Mouse (Mus musculus) ES-E14 (cell line): ENCODE results near the gene Pigw. TPM values are rescaled to one million over a fixed set of nuclear protein-coding genes. Genes with fewer than 3 reads are reported as not detected.

Experiments
- DNase-seq: peaks from one replicate; pipeline ENCODE4 v3.0.0-alpha.2; 2013; ENCODE audit warnings: low read depth, low spot score
- H3K27ac ChIP-seq: 2 replicates; pipeline ENCODE4 v1.5.1; 2012; ENCODE audit warnings: low read depth, mild to moderate bottlenecking, low read length, moderate library complexity, mixed read lengths; ENCODE audit not compliant: poor library complexity, insufficient read depth, severe bottlenecking
- H3K36me3 ChIP-seq: 2 replicates; pipeline ENCODE4 v1.6.1; 2012; ENCODE audit warnings: mild to moderate bottlenecking, low read length, moderate library complexity, mixed read lengths; ENCODE audit not compliant: control insufficient read depth, poor library complexity, insufficient read depth, severe bottlenecking
- H3K4me1 ChIP-seq, 2 experiments: fragments of 150-350 bp in 1 of 2; sonication (generic) in 1 of 2; 2 replicates each; pipeline ENCODE4 v1.6.1; 2012; ENCODE audit warnings: low read length in 2 of 2, mild to moderate bottlenecking in 1 of 2, mixed read lengths in 1 of 2; ENCODE audit not compliant: control insufficient read depth in 2 of 2, insufficient read depth in 2 of 2, poor library complexity in 1 of 2
- H3K4me3 ChIP-seq, 2 experiments: fragments of 150-350 bp in 1 of 2; sonication (generic) in 1 of 2; 2 replicates each; pipeline ENCODE4 v1.5.1; 2012; ENCODE audit warnings: low read length in 2 of 2, low read depth in 1 of 2, mild to moderate bottlenecking in 1 of 2, mixed read lengths in 1 of 2; ENCODE audit not compliant: insufficient read depth in 1 of 2, poor library complexity in 1 of 2, severe bottlenecking in 1 of 2
- H3K9ac ChIP-seq: 2 replicates; pipeline ENCODE4 v1.6.1; 2012; ENCODE audit warnings: low read depth, mild to moderate bottlenecking, low read length, mixed read lengths; ENCODE audit not compliant: poor library complexity, insufficient read depth, severe bottlenecking
- H3K9me3 ChIP-seq: fragments of 150-350 bp; sonication (generic); 2 replicates; pipeline ENCODE4 v1.6.1; 2012; ENCODE audit warnings: low read depth, mild to moderate bottlenecking, low read length; ENCODE audit not compliant: control insufficient read depth, insufficient read depth
- CHD2 ChIP-seq: IDR thresholded peaks from 2 replicates; pipeline ENCODE4 v1.6.1; 2014; ENCODE audit warnings: mild to moderate bottlenecking, low read depth, low read length, inconsistent platforms
- HCFC1 ChIP-seq: IDR thresholded peaks from 2 replicates; pipeline ENCODE4 v1.6.1; 2012; ENCODE audit warnings: low read length, inconsistent platforms, borderline replicate concordance; ENCODE audit not compliant: insufficient read depth
- MAFK ChIP-seq: IDR thresholded peaks from 2 replicates; pipeline ENCODE4 v1.6.1; 2014; ENCODE audit warnings: mild to moderate bottlenecking, low read depth, low read length, inconsistent platforms; ENCODE audit not compliant: insufficient read depth
- ZC3H11A ChIP-seq: IDR thresholded peaks from 2 replicates; pipeline ENCODE4 v1.6.1; 2012; ENCODE audit warnings: low read depth, mild to moderate bottlenecking, inconsistent platforms, low read length, borderline replicate concordance
- ZNF384 ChIP-seq: IDR thresholded peaks from 2 replicates; pipeline ENCODE4 v1.6.1; 2012; ENCODE audit warnings: low read depth, low read length, inconsistent platforms
- in situ Hi-C, 2 experiments: fragments of 600-800 bp; cut with MboI; formaldehyde crosslinking; loops; one replicate each; pipeline ENCODE4 v1.15.1; 2025; ENCODE audit warnings: low sequenced_read_pairs in 2 of 2, inconsistent platforms in 1 of 2; ENCODE audit not compliant: unreplicated experiment in 2 of 2
- total RNA-seq: library from RNA; depleted of rRNA; stranded (reverse); fragments of 300-350 nt; gene quantifications from 2 replicates; pipeline ENCODE4 v1.2.3, GENCODE M21; 2012

Gene Pigw
- total RNA-seq, 1 experiment, result 7.7 TPM

DNA sequence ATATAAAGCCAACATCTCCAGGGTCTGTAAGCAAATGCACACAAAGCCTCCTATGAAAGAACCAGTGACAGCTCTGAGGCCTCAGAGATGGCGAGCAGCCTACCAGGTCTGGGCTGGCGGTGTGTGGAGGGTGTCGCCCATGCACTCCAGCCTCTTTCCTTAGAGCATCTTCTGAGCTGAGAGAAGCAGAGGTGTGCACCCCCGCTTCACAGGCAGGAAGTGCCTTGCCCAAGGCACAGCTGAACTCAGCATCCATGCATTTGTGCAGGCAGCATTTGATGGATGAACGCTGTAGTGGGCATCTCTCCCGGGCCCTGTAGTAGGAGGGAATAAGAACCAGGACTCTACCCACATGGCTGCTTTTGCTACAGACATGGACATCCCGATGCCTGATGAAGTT is 11.6 kb upstream of the Pigw start:
- TF ChIP-seq HCFC1 (no peak), ZC3H11A (no peak), MAFK (no peak), CHD2 (no peak), ZNF384 (no peak)
- no peak overlapping the region for H3K27ac ChIP-seq
- H3K4me3 ChIP-seq, result no peak overlapping the region
- no peak overlapping the region for H3K9ac ChIP-seq
- DNase-seq, result no peak
- in situ Hi-C loops, result no loop called here
- H3K36me3 ChIP-seq, result peaks cover 59% of the 10 kb centered on the region
- H3K9me3 ChIP-seq, result no peaks in the 10 kb centered on the region
- no peaks in the 10 kb centered on the region for H3K4me1 ChIP-seq

DNA sequence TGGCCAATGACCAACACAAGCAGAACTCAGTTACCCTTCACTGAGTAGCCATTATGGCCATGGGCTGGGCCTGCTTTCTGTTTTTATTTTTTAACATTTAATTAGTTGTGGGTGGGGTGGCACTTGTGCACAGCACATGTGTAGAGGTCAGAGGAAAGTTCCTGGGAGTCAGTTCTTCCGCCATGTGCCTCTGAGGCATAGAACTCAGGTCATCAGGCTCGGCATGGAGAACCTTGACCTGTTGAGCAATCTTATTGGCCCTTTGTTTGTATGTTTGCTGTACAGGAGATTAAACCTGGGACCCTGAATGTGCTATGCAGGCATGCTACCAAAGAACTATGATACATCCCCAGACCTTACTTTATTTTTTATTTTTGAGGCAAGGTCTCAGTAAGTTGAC is 9.4 kb upstream of the Pigw start:
- Histone ChIP-seq H3K9me3 (no peaks in the 10 kb centered on the region), H3K4me3 (no peak overlapping the region), H3K27ac (no peak overlapping the region), H3K9ac (no peak overlapping the region), H3K36me3 (peaks cover 52% of the 10 kb centered on the region), H3K4me1 (peaks cover 0 to 2% of the 10 kb centered on the region in 2 experiments; a peak in 1 of 4 replicates)
- DNase-seq, result no peak
- in situ Hi-C loops, result no loop called here
- TF ChIP-seq HCFC1 (no peak), ZNF384 (no peak), MAFK (no peak), ZC3H11A (no peak), CHD2 (no peak)

DNA sequence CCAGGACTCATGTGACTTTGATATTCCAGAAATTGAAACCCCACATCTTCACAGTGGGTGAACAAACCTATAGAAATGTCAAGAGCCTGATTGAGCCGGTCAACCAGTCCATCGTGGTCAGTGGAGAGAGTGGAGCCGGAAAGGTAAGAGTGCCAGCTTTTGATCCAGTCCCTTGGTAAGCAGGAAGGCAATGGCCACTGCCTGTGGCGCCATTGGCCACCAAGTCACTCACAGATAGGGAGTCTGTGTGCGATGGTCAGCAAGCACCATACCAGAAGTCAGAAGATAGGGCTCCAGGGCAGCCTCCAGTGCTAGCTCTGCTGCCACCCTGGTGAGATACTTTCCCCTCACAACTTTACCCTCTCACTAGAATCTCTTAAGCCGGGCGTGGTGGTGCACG is 7.9 kb upstream of the Pigw start:
- in situ Hi-C loops, result no loop called here
- Histone ChIP-seq H3K27ac (no peak overlapping the region), H3K36me3 (peaks cover 41% of the 10 kb centered on the region), H3K4me3 (no peak overlapping the region), H3K9me3 (no peaks in the 10 kb centered on the region), H3K9ac (no peak overlapping the region), H3K4me1 (peaks cover 0 to 2% of the 10 kb centered on the region in 2 experiments; a peak in 1 of 4 replicates)
- DNase-seq, result no peak
- TF ChIP-seq HCFC1 (no peak), CHD2 (no peak), ZNF384 (no peak), MAFK (no peak), ZC3H11A (no peak)

DNA sequence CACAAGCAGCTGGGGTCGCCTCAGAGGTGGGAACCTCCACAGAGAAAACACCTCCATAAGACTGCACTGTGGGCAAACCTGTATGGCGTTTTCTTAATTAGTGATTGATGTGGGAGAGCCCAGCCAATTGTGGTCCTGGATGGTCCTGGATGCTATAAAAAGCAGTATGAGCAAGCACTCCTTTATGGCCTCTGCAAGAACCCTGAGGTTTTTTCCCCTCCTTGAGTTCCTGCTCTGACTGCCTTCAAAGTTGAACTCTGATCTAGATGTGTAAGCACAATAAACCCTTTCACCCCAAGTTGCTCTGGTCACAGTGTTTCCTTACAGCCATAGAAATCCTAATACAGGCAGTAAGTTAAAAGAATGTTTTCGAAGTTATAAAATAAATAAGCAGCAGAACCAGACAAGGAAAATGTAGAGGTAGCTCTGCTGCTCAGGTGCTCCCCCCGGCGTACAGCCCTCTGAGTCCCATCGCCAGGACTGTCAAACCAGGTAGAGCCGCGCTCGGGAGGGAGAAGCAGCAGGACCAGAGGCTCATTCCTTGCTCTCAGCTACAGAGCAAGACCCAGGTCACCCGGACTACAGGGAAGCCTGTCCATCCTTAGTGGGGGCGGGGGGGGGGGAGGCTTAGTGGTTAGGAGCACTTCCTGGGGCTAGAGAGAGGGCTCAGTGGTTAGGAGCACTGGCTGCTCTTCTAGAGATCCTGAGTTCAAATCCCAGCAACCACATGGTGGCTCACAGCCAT is 6.9 kb upstream of the Pigw start:
- H3K4me3 ChIP-seq, result no peak overlapping the region
- no peak for TF ChIP-seq MAFK
- no peak for TF ChIP-seq ZNF384
- no peak for TF ChIP-seq ZC3H11A
- TF ChIP-seq HCFC1, result no peak
- TF ChIP-seq CHD2, result no peak
- no peaks in the 10 kb centered on the region for H3K9me3 ChIP-seq
- in situ Hi-C loops, result no loop called here
- DNase-seq, result no peak
- H3K27ac ChIP-seq, result no peak overlapping the region
- H3K4me1 ChIP-seq, result peaks cover 0 to 2% of the 10 kb centered on the region in 2 experiments; a peak in 1 of 4 replicates
- H3K36me3 ChIP-seq, result peaks cover 37% of the 10 kb centered on the region
- H3K9ac ChIP-seq, result no peak overlapping the region

DNA sequence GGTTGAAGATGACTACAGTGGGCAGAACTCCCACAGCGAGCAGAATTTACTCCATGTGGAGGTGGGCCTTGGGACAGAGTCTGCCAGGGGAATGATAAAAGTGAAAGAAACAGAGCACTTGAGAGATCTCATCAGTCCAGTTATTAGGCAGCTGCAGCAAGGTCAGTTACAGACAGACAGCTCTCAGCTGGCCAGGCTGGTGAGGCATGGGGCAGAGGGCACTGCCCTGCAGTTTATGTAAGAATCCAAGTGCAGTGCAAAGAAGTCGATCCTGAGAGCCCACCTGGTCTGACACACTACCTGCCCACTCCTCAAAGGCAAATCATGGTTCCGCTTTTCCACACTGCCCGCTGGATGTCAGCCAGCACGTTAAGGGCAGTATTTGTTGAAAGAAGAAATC is 6.2 kb upstream of the Pigw start:
- Histone ChIP-seq H3K9ac (no peak overlapping the region), H3K27ac (no peak overlapping the region), H3K4me1 (peaks cover 0 to 4% of the 10 kb centered on the region in 2 experiments; a peak in 1 of 4 replicates), H3K4me3 (no peak overlapping the region), H3K36me3 (peaks cover 34% of the 10 kb centered on the region), H3K9me3 (no peaks in the 10 kb centered on the region)
- in situ Hi-C loops, result no loop called here
- TF ChIP-seq ZC3H11A (no peak), CHD2 (no peak), ZNF384 (no peak), HCFC1 (no peak)
- no peak for DNase-seq
